Mouse (Mus musculus) forebrain, embryonic 10.5 days (tissue): Measurements from ENCODE around the gene Ppp1r15a. TPM values are rescaled to one million over a fixed set of nuclear protein-coding genes. Genes with fewer than 3 reads are reported as not detected.
"Not testable (repeated sequence)": the region's sequence is repeated elsewhere in the genome, so short reads cannot be mapped to it uniquely, and the experiment has no call there.

Experiments used
- DNase-seq: peaks from one replicate; pipeline ENCODE4 v3.0.0-alpha.2; 2017; ENCODE audit warnings: low spot score; ENCODE audit errors: extremely low spot score
- H3K27ac ChIP-seq: fragments of 300-500 bp; sonication (generic); 2 replicates; pipeline ENCODE4 v1.5.1; 2016; ENCODE audit warnings: mild to moderate bottlenecking
- H3K27me3 ChIP-seq: fragments of 300-500 bp; sonication (generic); 2 replicates; pipeline ENCODE4 v1.6.1; 2016; ENCODE audit warnings: mild to moderate bottlenecking; ENCODE audit not compliant: poor library complexity, severe bottlenecking
- H3K36me3 ChIP-seq: fragments of 300-500 bp; sonication (generic); replicated peaks from 2 replicates; pipeline ENCODE4 v1.6.1; 2016; ENCODE audit warnings: mild to moderate bottlenecking, moderate library complexity
- H3K4me1 ChIP-seq: fragments of 300-500 bp; sonication (generic); 2 replicates; pipeline ENCODE4 v1.6.1; 2016
- H3K4me3 ChIP-seq: fragments of 300-500 bp; sonication (generic); 2 replicates; pipeline ENCODE4 v1.5.1; 2016; ENCODE audit warnings: mild to moderate bottlenecking, moderate library complexity
- H3K9me3 ChIP-seq: fragments of 300-500 bp; sonication (generic); 2 replicates; pipeline ENCODE4 v1.6.1; 2016; ENCODE audit warnings: mild to moderate bottlenecking, moderate library complexity
- WGBS: fragments of 180-500 bp; shearing (Covaris S2); methylation state at CpG from one replicate; pipeline ENCODE4 v1.1.7; 2016; 5-methylcytosine and 5-hydroxymethylcytosine counted together
- polyA plus RNA-seq: library from polyadenylated mRNA; unstranded; fragments of >200 nt; fragmentation: Nextera tagmentation; extraction: Ambion mirVana; gene quantifications from 2 replicates; pipeline ENCODE4 v1.2.1, GENCODE M21; 2016

Gene Ppp1r15a
- polyA plus RNA-seq, 1 experiment from 2014 or later, result 17.7 TPM

DNA sequence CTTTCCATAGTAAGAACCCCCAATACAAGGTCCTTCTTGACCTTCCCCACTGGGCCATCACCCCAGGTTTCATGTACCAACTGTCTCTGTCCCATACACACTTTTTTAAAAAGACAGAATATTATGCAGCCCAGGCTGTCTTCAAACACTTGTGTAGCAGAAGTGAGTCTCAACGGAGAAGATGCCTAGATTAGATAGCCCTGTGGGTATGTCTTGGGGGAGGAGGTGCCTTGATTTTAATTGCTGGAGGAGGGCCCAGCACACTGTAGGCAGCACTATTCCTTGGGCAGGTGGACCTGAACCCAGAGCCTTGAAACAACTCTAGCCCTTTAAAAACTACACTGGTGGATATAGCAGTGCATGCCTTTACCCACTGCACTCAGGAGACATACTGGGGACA, 43.9 kb downstream of the Ppp1r15a start:
- 83% methylated on average over 1 of the region's 1 CpGs for WGBS
- no peak overlapping the region for H3K27ac ChIP-seq

DNA sequence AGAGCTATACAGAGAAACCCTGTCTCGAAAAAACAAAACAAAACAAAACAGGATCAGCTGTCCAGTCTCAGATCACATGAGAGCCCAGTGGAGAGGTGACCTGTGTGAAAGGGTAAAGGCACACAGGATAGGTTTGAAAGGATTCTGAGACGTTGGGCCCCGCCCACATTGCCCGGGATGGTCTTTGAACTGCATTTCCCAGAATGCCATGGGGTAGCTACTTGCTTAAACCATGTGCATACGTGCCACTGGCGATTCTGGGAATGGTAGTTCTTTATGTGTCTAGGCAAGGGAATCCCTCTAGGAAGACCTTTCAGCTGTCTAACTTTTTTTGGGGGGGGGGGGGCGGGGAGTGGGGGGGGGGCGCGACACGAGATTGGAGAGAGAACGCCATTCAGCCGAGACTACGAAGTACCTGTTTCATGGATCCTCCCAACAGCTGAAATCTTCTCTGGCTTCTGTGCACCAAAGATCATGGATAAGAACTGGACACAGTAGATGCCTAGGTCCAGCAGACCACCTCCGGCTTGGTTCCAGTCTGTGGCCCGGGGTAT, 44.6 kb downstream of the Ppp1r15a start, which contains the start of gene Tulp2:
Tulp2 (plus strand) TSS at position 504 of the 554 bp plus-strand sequence.
- DNase-seq, result no peak
- no peaks in the 10 kb centered on the region for H3K9me3 ChIP-seq
- H3K27me3 ChIP-seq, result no peaks in the 10 kb centered on the region
- no peak within 1 kb of the TSS for H3K27ac ChIP-seq
- 56% methylated on average over 15 of the region's 15 CpGs for WGBS
- H3K4me1 ChIP-seq, result no peaks in the 10 kb centered on the region
- H3K4me3 ChIP-seq, result no peak within 1 kb of the TSS
- peaks cover 13% of the 10 kb centered on the region for H3K36me3 ChIP-seq

More for the DNA sequence above, 43.9 kb downstream of the Ppp1r15a start:
- H3K9me3 ChIP-seq, result no peaks in the 10 kb centered on the region
- no peak overlapping the region for H3K4me3 ChIP-seq
- DNase-seq, result no peak
- no peaks in the 10 kb centered on the region for H3K4me1 ChIP-seq
- peaks cover 15% of the 10 kb centered on the region for H3K36me3 ChIP-seq
- no peaks in the 10 kb centered on the region for H3K27me3 ChIP-seq

DNA sequence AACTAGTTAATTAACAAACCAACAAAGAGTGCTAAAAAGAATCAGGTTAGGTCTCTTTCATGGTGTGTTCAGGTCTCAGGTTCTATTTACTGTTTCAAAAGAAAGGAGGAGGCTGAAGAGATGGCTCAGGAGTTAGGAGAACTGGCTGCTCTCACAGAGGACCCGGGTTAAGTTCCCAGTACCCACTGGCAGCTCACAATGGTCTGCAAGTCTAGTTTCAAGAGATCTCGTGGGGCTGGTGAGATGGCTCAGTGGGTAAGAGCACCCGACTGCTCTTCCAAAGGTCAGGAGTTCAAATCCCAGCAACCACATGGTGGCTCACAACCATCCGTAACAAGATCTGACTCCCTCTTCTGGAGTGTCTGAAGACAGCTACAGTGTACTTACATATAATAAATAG, 45.8 kb downstream of the Ppp1r15a start:
- not testable (repeated sequence) for H3K9me3 ChIP-seq, H3K4me1 ChIP-seq, H3K27ac ChIP-seq, H3K27me3 ChIP-seq, H3K4me3 ChIP-seq, DNase-seq
- peaks cover 11% of the 10 kb centered on the region for H3K36me3 ChIP-seq
- WGBS, result 93% methylated on average over 4 of the region's 4 CpGs

GRCm38 (mm10) chr7:45478774-45479173, 47.3 kb downstream of the Ppp1r15a start:
- H3K4me3 ChIP-seq, result no peak overlapping the region
- 97% methylated on average over 7 of the region's 7 CpGs for WGBS
- peaks cover 11% of the 10 kb centered on the region for H3K36me3 ChIP-seq
- no peaks in the 10 kb centered on the region for H3K4me1 ChIP-seq
- no peaks in the 10 kb centered on the region for H3K9me3 ChIP-seq
- DNase-seq, result no peak
- no peaks in the 10 kb centered on the region for H3K27me3 ChIP-seq
- H3K27ac ChIP-seq, result no peak overlapping the region

- Histone ChIP-seq H3K9me3 (no peaks in the 10 kb centered on the region), H3K27me3 (no peaks in the 10 kb centered on the region), H3K36me3 (peaks cover 11% of the 10 kb centered on the region), H3K27ac (no peak overlapping the region), H3K4me1 (no peaks in the 10 kb centered on the region), H3K4me3 (no peak overlapping the region)
- 20% methylated on average over 3 of the region's 3 CpGs for WGBS
- DNase-seq, result no peak
These were observed 49.1 kb downstream of the Ppp1r15a start for GRCm38 (mm10) chr7:45477003-45477402.

DNA sequence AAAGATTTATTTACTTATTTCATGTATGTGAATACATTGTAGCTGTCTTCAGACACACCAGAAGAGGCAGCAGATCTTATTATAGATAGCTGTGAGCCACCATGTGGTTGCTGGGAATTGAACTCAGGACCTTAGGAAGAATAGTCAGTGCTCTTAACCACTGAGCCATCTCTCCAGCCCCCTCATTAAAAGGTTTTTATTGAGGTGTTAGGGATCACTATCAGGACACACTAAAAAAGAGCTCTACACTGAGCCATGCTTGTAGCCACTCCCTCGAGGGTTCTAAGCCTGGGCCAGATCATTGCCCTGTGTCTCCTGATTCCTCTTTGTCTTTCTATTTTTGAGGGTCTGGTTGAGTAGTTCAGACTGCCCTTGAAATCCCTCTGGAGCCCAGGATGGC, 49.6 kb downstream of the Ppp1r15a start:
- no peak overlapping the region for H3K4me3 ChIP-seq
- WGBS, result 60% methylated on average over 1 of the region's 1 CpGs
- H3K9me3 ChIP-seq, result no peaks in the 10 kb centered on the region
- H3K4me1 ChIP-seq, result no peaks in the 10 kb centered on the region
- peaks cover 11% of the 10 kb centered on the region for H3K36me3 ChIP-seq
- H3K27me3 ChIP-seq, result no peaks in the 10 kb centered on the region
- DNase-seq, result no peak
- no peak overlapping the region for H3K27ac ChIP-seq

DNA sequence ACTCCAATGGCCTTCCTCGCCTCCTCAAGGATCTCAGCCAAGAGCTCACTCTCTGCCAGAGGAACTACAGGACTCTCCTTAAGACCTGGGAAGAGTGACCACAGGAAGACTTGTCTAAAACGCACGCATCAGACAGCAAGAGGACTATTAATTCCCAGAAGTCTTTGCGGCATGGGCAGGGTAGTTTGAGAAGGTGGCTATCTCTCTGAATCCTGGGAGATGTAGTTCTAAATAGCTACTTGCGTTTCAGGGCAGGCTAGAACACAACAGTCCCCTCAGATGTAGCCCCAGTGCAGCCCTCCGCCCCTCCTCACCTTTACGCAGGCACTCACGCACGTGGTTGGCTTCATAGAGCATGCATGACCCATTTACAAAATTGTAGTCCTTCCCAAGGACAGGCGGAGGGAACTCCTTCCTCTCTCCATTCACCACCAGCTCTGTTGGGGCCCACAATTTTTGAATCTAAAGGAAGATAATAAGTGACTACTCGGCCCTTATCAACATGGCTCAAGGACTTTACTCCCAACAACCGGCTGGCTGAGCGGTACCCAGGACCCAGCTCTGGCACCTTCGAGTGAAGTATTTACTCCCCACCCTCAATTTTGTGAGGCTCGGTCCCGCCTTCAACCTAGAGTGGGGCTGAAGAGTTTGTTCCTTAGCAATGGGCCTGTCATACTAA, 50.6 kb downstream of the Ppp1r15a start:
- Histone ChIP-seq H3K4me1 (no peaks in the 10 kb centered on the region), H3K9me3 (no peaks in the 10 kb centered on the region), H3K27ac (peak overlapping the region; percentile 48), H3K27me3 (no peaks in the 10 kb centered on the region), H3K36me3 (peaks cover 11% of the 10 kb centered on the region), H3K4me3 (peak overlapping the region; percentile 28)
- no peak for DNase-seq
- WGBS, result 70% methylated on average over 16 of the region's 16 CpGs

Other genes with a start within 250 kb of the Ppp1r15a start
- not detected in 2 replicates for gene Slc6a21, start 248.8 kb downstream of the Ppp1r15a start, polyA plus RNA-seq
- gene Trpm4, start 192.5 kb downstream of the Ppp1r15a start, polyA plus RNA-seq, result 8.3 and 8.9 TPM in 2 replicates
- 0.31 and 0.42 TPM in 2 replicates for gene Hrc, start 191.0 kb downstream of the Ppp1r15a start, polyA plus RNA-seq
- gene Ppfia3, start 159.2 kb downstream of the Ppp1r15a start, polyA plus RNA-seq, result 6.0 and 8.9 TPM in 2 replicates
- 0.47 and 0.81 TPM in 2 replicates for gene Lin7b, start 155.7 kb downstream of the Ppp1r15a start, polyA plus RNA-seq
- gene Snrnp70, start 130.5 kb downstream of the Ppp1r15a start, polyA plus RNA-seq, result 295 TPM in 2 replicates
- gene Kcna7, start 120.6 kb downstream of the Ppp1r15a start, polyA plus RNA-seq, result not detected in 2 replicates
- gene Ntf5, start 112.6 kb downstream of the Ppp1r15a start, polyA plus RNA-seq, result 0.46 and 0.87 TPM in 2 replicates
- not detected in 2 replicates for gene Lhb, start 105.4 kb downstream of the Ppp1r15a start, polyA plus RNA-seq
- 39.0 and 41.6 TPM in 2 replicates for gene Gys1, start 91.4 kb downstream of the Ppp1r15a start, polyA plus RNA-seq
- gene Ruvbl2, start 88.2 kb downstream of the Ppp1r15a start, polyA plus RNA-seq, result 235 and 237 TPM in 2 replicates
- 5,105 and 5,277 TPM in 2 replicates for gene Ftl1, start 66.4 kb downstream of the Ppp1r15a start, polyA plus RNA-seq
- gene Bax, start 59.4 kb downstream of the Ppp1r15a start, polyA plus RNA-seq, result 247 and 254 TPM in 2 replicates
- gene Tulp2, start 44.4 kb downstream of the Ppp1r15a start, polyA plus RNA-seq, result 0.12 and 0.20 TPM in 2 replicates
- gene Gm45808, start 39.5 kb downstream of the Ppp1r15a start, polyA plus RNA-seq, result not detected in 2 replicates
- gene Dhdh, start 37.5 kb downstream of the Ppp1r15a start, polyA plus RNA-seq, result 6.4 and 7.2 TPM in 2 replicates
- 99.3 and 106 TPM in 2 replicates for gene Nucb1, start 15.9 kb downstream of the Ppp1r15a start, polyA plus RNA-seq
- 1.1 and 1.2 TPM in 2 replicates for gene Plekha4, start 62 bp upstream of the Ppp1r15a start, polyA plus RNA-seq
- gene Hsd17b14, start 28.6 kb upstream of the Ppp1r15a start, polyA plus RNA-seq, result 0.39 and 0.63 TPM in 2 replicates
- 38.2 and 39.1 TPM in 2 replicates for gene Bcat2, start 43.9 kb upstream of the Ppp1r15a start, polyA plus RNA-seq
- not detected in 2 replicates for gene Fgf21, start 89.2 kb upstream of the Ppp1r15a start, polyA plus RNA-seq
- 0.07 TPM in 1 of 2 replicates, not detected in the other for gene Fut1, start 91.0 kb upstream of the Ppp1r15a start, polyA plus RNA-seq
- gene Izumo1, start 95.5 kb upstream of the Ppp1r15a start, polyA plus RNA-seq, result 0.25 TPM in 1 of 2 replicates, not detected in the other
- gene Rasip1, start 101.2 kb upstream of the Ppp1r15a start, polyA plus RNA-seq, result 4.5 and 4.7 TPM in 2 replicates
- gene Mamstr, start 113.7 kb upstream of the Ppp1r15a start, polyA plus RNA-seq, result 1.7 and 3.1 TPM in 2 replicates
- gene Fut2, start 140.1 kb upstream of the Ppp1r15a start, polyA plus RNA-seq, result 0.12 TPM in 2 replicates
- gene Ntn5, start 157.8 kb upstream of the Ppp1r15a start, polyA plus RNA-seq, result 0.38 and 0.63 TPM in 2 replicates
- 0.78 and 1.1 TPM in 2 replicates for gene Sec1, start 168.1 kb upstream of the Ppp1r15a start, polyA plus RNA-seq
- 2.5 and 3.2 TPM in 2 replicates for gene Car11, start 173.6 kb upstream of the Ppp1r15a start, polyA plus RNA-seq
- gene Dbp, start 178.8 kb upstream of the Ppp1r15a start, polyA plus RNA-seq, result 2.6 and 2.7 TPM in 2 replicates
- 1,181 and 1,186 TPM in 2 replicates for gene Rpl18, start 189.2 kb upstream of the Ppp1r15a start, polyA plus RNA-seq
- gene Sphk2, start 191.7 kb upstream of the Ppp1r15a start, polyA plus RNA-seq, result 34.0 and 36.6 TPM in 2 replicates
- 2.6 and 3.3 TPM in 2 replicates for gene Fam83e, start 194.9 kb upstream of the Ppp1r15a start, polyA plus RNA-seq
- 0.50 TPM in 1 of 2 replicates, not detected in the other for gene Spaca4, start 199.5 kb upstream of the Ppp1r15a start, polyA plus RNA-seq